Mouse (Mus musculus) CH12F3 (cell line): ENCODE results near the gene Accs.

ENCODE experiments used
- in situ Hi-C: fragments of 300-500 bp; cut with MboI; formaldehyde crosslinking; loops from 2 replicates; pipeline ENCODE4 v1.14.3; 2020; ENCODE audit warnings: low sequenced_read_pairs

Gene Accs

GRCm38 (mm10) chr2:93849505-93850089 lies at the start of gene Accs:
Gene Accs (minus strand): TSS chr2:93849943.
- in situ Hi-C loops, result no loop called here

- in situ Hi-C loops, result no loop called here
Measured at GRCm38 (mm10) chr2:93891611-93892280, 42.0 kb upstream of the Accs start.

GRCm38 (mm10) chr2:93890143-93890542 lies 40.4 kb upstream of the Accs start:
- in situ Hi-C loops, result no loop called here

- in situ Hi-C loops, result no loop called here
Measured at GRCm38 (mm10) chr2:93889071-93889470, 39.3 kb upstream of the Accs start.

GRCm38 (mm10) chr2:93888366-93888765 lies 38.6 kb upstream of the Accs start:
- in situ Hi-C loops, result no loop called here

GRCm38 (mm10) chr2:93887273-93887672 lies 37.5 kb upstream of the Accs start:
- in situ Hi-C loops, result no loop called here

- in situ Hi-C loops, result no loop called here
Measured at GRCm38 (mm10) chr2:93886013-93886794, 36.5 kb upstream of the Accs start.

- in situ Hi-C loops, result no loop called here
Measured at GRCm38 (mm10) chr2:93883066-93883465, 33.3 kb upstream of the Accs start.

GRCm38 (mm10) chr2:93881640-93882367 lies 32.1 kb upstream of the Accs start:
- in situ Hi-C loops, result no loop called here

- in situ Hi-C loops, result no loop called here
Measured at GRCm38 (mm10) chr2:93880981-93881380, 31.2 kb upstream of the Accs start.

GRCm38 (mm10) chr2:93880450-93880849 lies 30.7 kb upstream of the Accs start:
- in situ Hi-C loops, result no loop called here

- in situ Hi-C loops, result no loop called here
Measured at GRCm38 (mm10) chr2:93877005-93877404, 27.3 kb upstream of the Accs start.

- in situ Hi-C loops, result no loop called here
Measured at GRCm38 (mm10) chr2:93874606-93875005, 24.9 kb upstream of the Accs start.

GRCm38 (mm10) chr2:93874227-93874514 lies 24.4 kb upstream of the Accs start:
- in situ Hi-C loops, result no loop called here

GRCm38 (mm10) chr2:93873449-93874226 lies 23.9 kb upstream of the Accs start:
- in situ Hi-C loops, result no loop called here

GRCm38 (mm10) chr2:93872257-93872656 lies 22.5 kb upstream of the Accs start:
- in situ Hi-C loops, result no loop called here

- in situ Hi-C loops, result no loop called here
Measured at GRCm38 (mm10) chr2:93871411-93871925, 21.7 kb upstream of the Accs start.

- in situ Hi-C loops, result no loop called here
Measured at GRCm38 (mm10) chr2:93870842-93871241, 21.1 kb upstream of the Accs start.

- in situ Hi-C loops, result loop anchor here (5.0 kb wide), 1 partner anchor 133 kb away; no protein-coding TSS in a partner anchor
Measured at GRCm38 (mm10) chr2:93869107-93869600, 19.4 kb upstream of the Accs start, which contains the start of gene Accsl. Gene Accsl (minus strand): TSS chr2:93869157.

GRCm38 (mm10) chr2:93868566-93868965 lies 18.8 kb upstream of the Accs start:
- in situ Hi-C loops, result loop anchor here (5.0 kb wide), 1 partner anchor 134 kb away; no protein-coding TSS in a partner anchor
